Mouse (Mus musculus): Measurements from ENCODE around the gene Rnf144b. TPM values are rescaled to one million over a fixed set of nuclear protein-coding genes. Genes with fewer than 3 reads are reported as not detected.

Rnf144b gene
- polyA plus RNA-seq, 1 experiment from 2014 or later: 1.5 TPM

GRCm38 (mm10) chr13:47274139-47274538 is 151.7 kb downstream of the Rnf144b start:
- Histone ChIP-seq H3K27me3 (ENCODE audit: control insufficient read depth, insufficient read depth, low read length) (no peaks in the 10 kb centered on the region), H3K4me3 (ENCODE audit: low read depth, low read length) (no peak overlapping the region), H3K9ac (replicated peaks; ENCODE audit: low read depth, low read length) (no peak overlapping the region), H3K4me2 (replicated peaks; ENCODE audit: low read depth, low read length) (no peak overlapping the region), H3K36me3 (ENCODE audit: control insufficient read depth, insufficient read depth, low read length) (no peaks in the 10 kb centered on the region), H3K4me1 (ENCODE audit: control insufficient read depth, insufficient read depth, low read length) (peaks cover 15% of the 10 kb centered on the region; the same call in 1 of the 2 replicates), H3K9me3 (ENCODE audit: control insufficient read depth, low read depth, low read length) (no peaks in the 10 kb centered on the region), H3K27ac (ENCODE audit: low read length) (no peak overlapping the region)
- no peak for ATAC-seq (ENCODE audit: insufficient number of reproducible peaks, insufficient read depth, low FRiP score, low read depth)
- 36% methylated on average over 3 of the region's 3 CpGs for WGBS

DNA sequence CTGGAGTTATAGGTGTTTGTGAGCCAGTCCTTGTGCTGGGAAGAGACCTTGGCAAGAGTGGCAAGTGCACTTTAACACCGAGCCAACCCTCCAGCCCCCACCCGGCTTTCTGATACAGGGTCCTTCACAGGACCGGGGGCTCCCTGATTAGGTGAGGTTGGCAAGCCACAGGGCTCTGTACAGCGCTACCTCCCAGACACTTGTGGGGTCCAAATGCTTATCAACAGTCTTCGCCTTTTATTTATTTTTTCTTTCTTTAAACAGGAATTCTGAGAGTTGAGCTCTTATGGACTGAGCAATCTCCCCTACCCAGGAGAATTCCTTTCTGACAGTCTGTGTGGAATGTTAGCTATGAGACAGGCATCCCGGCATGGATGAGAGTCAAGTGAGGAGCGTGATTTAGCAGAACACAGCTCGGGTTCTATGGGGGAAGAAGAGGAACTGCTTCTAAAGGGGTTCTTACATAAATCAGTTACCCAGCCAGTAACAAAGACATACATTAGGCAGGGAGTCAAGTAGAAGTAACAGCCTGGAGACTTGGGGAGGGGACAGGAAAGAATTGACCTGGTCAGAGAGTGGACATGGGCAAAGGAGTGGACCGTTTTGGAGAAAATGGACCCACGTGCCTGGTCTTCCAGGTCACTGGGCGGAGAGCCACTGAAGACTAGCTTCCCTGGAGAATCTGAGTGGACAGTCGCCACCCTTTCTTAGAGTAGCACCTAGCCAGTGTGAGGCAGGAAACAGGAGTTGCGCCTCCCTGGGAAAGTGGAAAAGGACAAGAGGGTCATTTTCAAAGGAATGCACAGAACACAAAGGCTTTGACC is 154.8 kb downstream of the Rnf144b start:
- Histone ChIP-seq H3K27me3 (ENCODE audit: control insufficient read depth, insufficient read depth, low read length) (no peaks in the 10 kb centered on the region), H3K27ac (ENCODE audit: low read length) (no peak overlapping the region), H3K4me3 (ENCODE audit: low read depth, low read length) (no peak overlapping the region), H3K9me3 (ENCODE audit: control insufficient read depth, low read depth, low read length) (no peaks in the 10 kb centered on the region), H3K4me2 (replicated peaks; ENCODE audit: low read depth, low read length) (no peak overlapping the region), H3K9ac (replicated peaks; ENCODE audit: low read depth, low read length) (no peak overlapping the region), H3K36me3 (ENCODE audit: control insufficient read depth, insufficient read depth, low read length) (no peaks in the 10 kb centered on the region), H3K4me1 (ENCODE audit: control insufficient read depth, insufficient read depth, low read length) (peaks cover 15% of the 10 kb centered on the region; the same call in 1 of the 2 replicates)
- no peak for ATAC-seq (ENCODE audit: insufficient number of reproducible peaks, insufficient read depth, low FRiP score, low read depth)
- WGBS: 12% methylated on average over 13 of the region's 13 CpGs

DNA sequence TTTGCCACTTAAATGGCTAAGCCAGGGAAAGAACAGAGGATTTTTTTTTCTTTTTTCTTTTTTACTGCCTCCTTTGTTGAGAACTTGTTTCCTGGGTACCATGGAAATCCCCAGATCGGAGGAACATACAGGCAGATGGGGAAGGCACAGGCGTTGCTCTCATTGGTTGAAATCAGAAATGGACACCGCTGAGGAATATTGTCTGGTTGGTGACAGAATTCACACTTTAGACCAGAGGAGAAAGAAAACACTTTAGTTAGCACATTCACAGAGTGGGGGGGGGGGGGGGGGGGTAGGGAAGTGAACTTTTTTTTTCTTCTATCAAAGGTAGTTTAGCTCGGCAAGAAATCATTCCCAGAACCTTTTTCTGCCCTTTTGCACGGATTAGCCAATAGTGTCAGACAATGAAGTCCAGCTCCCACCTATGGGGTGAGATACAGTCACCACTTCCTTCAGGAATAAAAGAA is 155.4 kb downstream of the Rnf144b start:
- Histone ChIP-seq H3K4me3 (ENCODE audit: low read depth, low read length) (no peak overlapping the region), H3K9ac (replicated peaks; ENCODE audit: low read depth, low read length) (no peak overlapping the region), H3K27ac (ENCODE audit: low read length) (no peak overlapping the region), H3K9me3 (ENCODE audit: control insufficient read depth, low read depth, low read length) (no peaks in the 10 kb centered on the region), H3K4me1 (ENCODE audit: control insufficient read depth, insufficient read depth, low read length) (peaks cover 14% of the 10 kb centered on the region; the same call in 1 of the 2 replicates), H3K27me3 (ENCODE audit: control insufficient read depth, insufficient read depth, low read length) (no peaks in the 10 kb centered on the region), H3K4me2 (replicated peaks; ENCODE audit: low read depth, low read length) (no peak overlapping the region), H3K36me3 (ENCODE audit: control insufficient read depth, insufficient read depth, low read length) (no peaks in the 10 kb centered on the region)
- 37% methylated on average over 5 of the region's 5 CpGs for WGBS
- ATAC-seq (ENCODE audit: insufficient number of reproducible peaks, insufficient read depth, low FRiP score, low read depth): no peak

DNA sequence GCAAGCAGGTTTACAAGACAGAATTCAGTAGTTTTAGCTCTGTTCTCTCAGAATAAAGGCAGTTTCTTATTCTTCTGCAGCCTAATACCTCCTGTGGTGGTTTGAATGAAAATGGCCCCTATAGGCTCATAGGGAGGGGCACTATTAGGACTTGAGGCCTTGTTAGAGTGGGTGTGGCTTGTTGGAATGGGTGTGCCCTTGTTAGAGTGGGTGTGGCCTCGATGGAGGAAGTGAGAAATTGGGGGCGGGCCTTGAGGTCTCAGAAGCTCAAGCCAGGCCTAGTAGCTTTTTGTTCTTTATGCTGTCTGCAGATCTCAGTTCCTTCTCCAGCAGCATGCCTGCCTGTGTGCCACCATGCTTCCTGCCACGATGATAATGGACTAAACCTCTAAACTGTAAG is 159.8 kb downstream of the Rnf144b start:
- no peaks in the 10 kb centered on the region for H3K9me3 ChIP-seq (ENCODE audit: control insufficient read depth, low read depth, low read length)
- no peak overlapping the region for H3K4me2 ChIP-seq (replicated peaks; ENCODE audit: low read depth, low read length)
- H3K36me3 ChIP-seq (ENCODE audit: control insufficient read depth, insufficient read depth, low read length): no peaks in the 10 kb centered on the region
- no peaks in the 10 kb centered on the region for H3K27me3 ChIP-seq (ENCODE audit: control insufficient read depth, insufficient read depth, low read length)
- H3K4me3 ChIP-seq (ENCODE audit: low read depth, low read length): no peak overlapping the region
- no peak overlapping the region for H3K27ac ChIP-seq (ENCODE audit: low read length)
- ATAC-seq (ENCODE audit: insufficient number of reproducible peaks, insufficient read depth, low FRiP score, low read depth): no peak
- no peak overlapping the region for H3K9ac ChIP-seq (replicated peaks; ENCODE audit: low read depth, low read length)
- peaks cover 5% of the 10 kb centered on the region; the same call in 1 of the 2 replicates for H3K4me1 ChIP-seq (ENCODE audit: control insufficient read depth, insufficient read depth, low read length)
- 66% methylated on average over 3 of the region's 3 CpGs for WGBS

GRCm38 (mm10) chr13:47288449-47288848 is 166.0 kb downstream of the Rnf144b start:
- Histone ChIP-seq H3K9ac (replicated peaks; ENCODE audit: low read depth, low read length) (no peak overlapping the region), H3K27ac (ENCODE audit: low read length) (no peak overlapping the region), H3K4me3 (ENCODE audit: low read depth, low read length) (no peak overlapping the region), H3K4me1 (ENCODE audit: control insufficient read depth, insufficient read depth, low read length) (no peaks in the 10 kb centered on the region), H3K36me3 (ENCODE audit: control insufficient read depth, insufficient read depth, low read length) (no peaks in the 10 kb centered on the region), H3K9me3 (ENCODE audit: control insufficient read depth, low read depth, low read length) (no peaks in the 10 kb centered on the region), H3K4me2 (replicated peaks; ENCODE audit: low read depth, low read length) (no peak overlapping the region), H3K27me3 (ENCODE audit: control insufficient read depth, insufficient read depth, low read length) (no peaks in the 10 kb centered on the region)
- peak; percentile 49; the same call in 1 of the 2 replicates for ATAC-seq (ENCODE audit: insufficient number of reproducible peaks, insufficient read depth, low FRiP score, low read depth)
- WGBS: 37% methylated on average over 4 of the region's 4 CpGs

DNA sequence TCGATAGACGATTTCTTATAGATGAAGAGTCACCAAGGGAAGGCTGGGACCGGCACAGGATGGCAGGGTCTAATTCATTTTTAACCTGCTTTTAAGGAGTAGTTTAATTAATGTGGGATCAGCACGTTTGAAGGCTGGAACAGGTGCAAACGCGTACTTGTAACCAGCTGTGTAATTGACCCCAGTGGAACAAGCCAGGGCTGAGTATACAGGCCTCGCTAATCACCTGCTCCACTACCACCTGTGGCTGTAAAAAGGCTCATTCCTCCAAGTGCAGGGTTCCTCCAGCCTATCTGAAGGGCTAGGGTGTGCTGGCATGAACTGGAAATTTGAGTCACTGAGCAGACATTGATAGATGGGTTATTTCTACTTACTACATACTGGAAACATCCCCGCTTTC is 174.0 kb downstream of the Rnf144b start:
- no peak for ATAC-seq (ENCODE audit: insufficient number of reproducible peaks, insufficient read depth, low FRiP score, low read depth)
- Histone ChIP-seq H3K4me3 (ENCODE audit: low read depth, low read length) (no peak overlapping the region), H3K4me2 (replicated peaks; ENCODE audit: low read depth, low read length) (no peak overlapping the region), H3K27ac (ENCODE audit: low read length) (no peak overlapping the region), H3K36me3 (ENCODE audit: control insufficient read depth, insufficient read depth, low read length) (no peaks in the 10 kb centered on the region), H3K27me3 (ENCODE audit: control insufficient read depth, insufficient read depth, low read length) (no peaks in the 10 kb centered on the region), H3K4me1 (ENCODE audit: control insufficient read depth, insufficient read depth, low read length) (no peaks in the 10 kb centered on the region), H3K9ac (replicated peaks; ENCODE audit: low read depth, low read length) (no peak overlapping the region), H3K9me3 (ENCODE audit: control insufficient read depth, low read depth, low read length) (no peaks in the 10 kb centered on the region)
- WGBS: 62% methylated on average over 8 of the region's 8 CpGs

Other genes with a start within 250 kb of the Rnf144b start
- 14.7 and 14.8 TPM in 2 replicates for gene Kif13a, start 192.8 kb upstream of the Rnf144b start, polyA plus RNA-seq (2014; fragmentation: Nextera tagmentation; extraction: Ambion mirVana)
- gene Nhlrc1, start 107.8 kb upstream of the Rnf144b start, polyA plus RNA-seq (2014; fragmentation: Nextera tagmentation; extraction: Ambion mirVana): 3.1 and 3.6 TPM in 2 replicates
- 15.4 and 16.1 TPM in 2 replicates for gene Kdm1b, start 79.2 kb upstream of the Rnf144b start, polyA plus RNA-seq (2014; fragmentation: Nextera tagmentation; extraction: Ambion mirVana)
- gene Tpmt, start 77.9 kb upstream of the Rnf144b start, polyA plus RNA-seq (2014; fragmentation: Nextera tagmentation; extraction: Ambion mirVana): 24.2 and 29.9 TPM in 2 replicates
- gene Dek, start 16.5 kb upstream of the Rnf144b start, polyA plus RNA-seq (2014; fragmentation: Nextera tagmentation; extraction: Ambion mirVana): 271 and 280 TPM in 2 replicates